Comparison of ENCODE assay signal across 8 mouse cellular contexts in genomic region chr5:115204562-115205311, GRCm38 (mm10). TPM values are rescaled to one million over a fixed set of nuclear protein-coding genes. Genes with fewer than 3 reads are reported as not detected.
DNase-seq lines count a peak whose midpoint lies in the region; ATAC-seq and TF ChIP-seq lines count a peak whose summit lies in the region.

No protein-coding gene starts in this region.

- no peak for TF ChIP-seq CTCF in E14TG2a.4 (conservative IDR thresholded peaks at IDR 0.05; ENCODE audit: low read length)
- TF ChIP-seq CTCF in brain, embryonic 14.5 days (IDR thresholded peaks at IDR 0.05; ENCODE audit: borderline replicate concordance, extremely low read depth, insufficient read depth, insufficient read length), result no peak

- peak; percentile 29; the same call in 1 of the 2 replicates for TF ChIP-seq POLR2A in brain, embryonic 14.5 days (IDR thresholded peaks at IDR 0.05; ENCODE audit: borderline replicate concordance, extremely low read depth, insufficient read depth, insufficient read length, poor library complexity, severe bottlenecking)

- peak overlapping the region; percentile 51 for H3K4me2 ChIP-seq in forebrain, embryonic 12.5 days
- peak overlapping the region; percentile 48 for H3K4me2 ChIP-seq in midbrain, embryonic 15.5 days

- 5% methylated on average over 31 of the region's 31 CpGs for WGBS in forebrain, embryonic 12.5 days
- WGBS in hindbrain, embryonic 10.5 days, result 4% methylated on average over 31 of the region's 31 CpGs
- WGBS in midbrain, embryonic 15.5 days, result 2% methylated on average over 31 of the region's 31 CpGs

- ATAC-seq in forebrain, embryonic 12.5 days (ENCODE audit: low FRiP score), result peak; percentile 91
- peak; percentile 81 for ATAC-seq in midbrain, embryonic 15.5 days (replicated peaks)

- intact Hi-C loops in left cerebral cortex, postnatal 25 days (cut with DNase I), result no loop called here

- H3K9ac ChIP-seq in forebrain, embryonic 12.5 days, result peak overlapping the region; percentile 48
- H3K9ac ChIP-seq in midbrain, embryonic 15.5 days, result peak overlapping the region; percentile 23; the same call in 1 of the 2 replicates

- DNase-seq in brain, embryonic 14.5 days (ENCODE audit: low read depth), result peak; percentile 88
- DNase-seq in hindbrain, embryonic 10.5 days (ENCODE audit: low spot score), result peak; percentile 87
- peak; percentile 65 to 85 for DNase-seq in left cerebral cortex, postnatal 25 days (ENCODE audit: low spot score in 2 of 2)
- no peak for DNase-seq in urinary bladder, postnatal 14 days (ENCODE audit: low spot score)
- no peak for DNase-seq in thymus, postnatal 0 days (ENCODE audit: low spot score)

- peaks cover 22% of the 10 kb centered on the region for H3K27me3 ChIP-seq in E14TG2a.4 (ENCODE audit: insufficient read depth, low read length)
- H3K27me3 ChIP-seq in forebrain, embryonic 12.5 days, result peaks cover 8% of the 10 kb centered on the region
- peaks cover 75% of the 10 kb centered on the region for H3K27me3 ChIP-seq in hindbrain, embryonic 10.5 days (ENCODE audit: insufficient read depth, poor library complexity, severe bottlenecking)
- H3K27me3 ChIP-seq in midbrain, embryonic 15.5 days (replicated peaks), result 0 out of 2 replicates have a peak, but pooled peaks cover 5% of the 10 kb centered on the region

- no peaks in the 10 kb centered on the region for H3K36me3 ChIP-seq in E14TG2a.4 (ENCODE audit: insufficient read depth, low read length)
- no peaks in the 10 kb centered on the region for H3K36me3 ChIP-seq in forebrain, embryonic 12.5 days (replicated peaks)
- H3K36me3 ChIP-seq in hindbrain, embryonic 10.5 days, result no peaks in the 10 kb centered on the region
- no peaks in the 10 kb centered on the region for H3K36me3 ChIP-seq in midbrain, embryonic 15.5 days (replicated peaks)

- H3K27ac ChIP-seq in forebrain, embryonic 12.5 days, result peak overlapping the region; percentile 71; the same call in 1 of the 2 replicates
- H3K27ac ChIP-seq in hindbrain, embryonic 10.5 days, result peak overlapping the region; percentile 85
- H3K27ac ChIP-seq in midbrain, embryonic 15.5 days, result peak overlapping the region; percentile 39

- H3K4me3 ChIP-seq in E14TG2a.4 (replicated peaks; ENCODE audit: low read length), result peak overlapping the region; percentile 69
- H3K4me3 ChIP-seq in forebrain, embryonic 12.5 days (replicated peaks), result peak overlapping the region; percentile 11
- H3K4me3 ChIP-seq in hindbrain, embryonic 10.5 days, result peak overlapping the region; percentile 46
- H3K4me3 ChIP-seq in midbrain, embryonic 15.5 days, result peak overlapping the region; percentile 15

- peaks cover 60% of the 10 kb centered on the region for H3K4me1 ChIP-seq in E14TG2a.4 (replicated peaks; ENCODE audit: low read depth, low read length)
- H3K4me1 ChIP-seq in forebrain, embryonic 12.5 days, result peaks cover 25% of the 10 kb centered on the region
- peaks cover 34% of the 10 kb centered on the region for H3K4me1 ChIP-seq in hindbrain, embryonic 10.5 days (replicated peaks)
- peaks cover 19% of the 10 kb centered on the region for H3K4me1 ChIP-seq in midbrain, embryonic 15.5 days

- H3K9me3 ChIP-seq in E14TG2a.4 (ENCODE audit: low read length), result no peaks in the 10 kb centered on the region
- no peaks in the 10 kb centered on the region for H3K9me3 ChIP-seq in forebrain, embryonic 12.5 days
- no peaks in the 10 kb centered on the region for H3K9me3 ChIP-seq in hindbrain, embryonic 10.5 days
- H3K9me3 ChIP-seq in midbrain, embryonic 15.5 days, result no peaks in the 10 kb centered on the region

RNA-seq across cellular contexts. Expression of gene Cabp1, which starts 10.6 kb away (rescaled TPM):
- polyA plus RNA-seq in brain, embryonic 14.5 days (2012; rRNA removed), result 28.6 and 32.9 TPM in 2 replicates
- polyA plus RNA-seq in forebrain, embryonic 12.5 days (2016; fragmentation: Nextera tagmentation; extraction: Ambion mirVana), result 6.0 and 6.1 TPM in 2 replicates
- 2.3 and 6.1 TPM in 2 replicates for polyA plus RNA-seq in hindbrain, embryonic 10.5 days (2016; fragmentation: Nextera tagmentation; extraction: Ambion mirVana)
- 100 to 1,000 TPM; 295 to 302 TPM for total RNA-seq in left cerebral cortex, postnatal 25 days (2021)
- polyA plus RNA-seq in midbrain, embryonic 15.5 days (2015; fragmentation: Nextera tagmentation; extraction: Ambion mirVana), result 5.2 and 6.0 TPM in 2 replicates
- polyA plus RNA-seq in thymus, postnatal 0 days (2015; fragmentation: Nextera tagmentation; extraction: Ambion mirVana), result 0.99 and 1.4 TPM in 2 replicates

RNA-seq across cellular contexts. Expression of gene Pop5, which starts 30.9 kb away (rescaled TPM):
- polyA plus RNA-seq in brain, embryonic 14.5 days (2012; rRNA removed), result 57.0 and 82.5 TPM in 2 replicates
- polyA plus RNA-seq in forebrain, embryonic 12.5 days (2016; fragmentation: Nextera tagmentation; extraction: Ambion mirVana), result 90.5 and 97.1 TPM in 2 replicates
- polyA plus RNA-seq in hindbrain, embryonic 10.5 days (2016; fragmentation: Nextera tagmentation; extraction: Ambion mirVana), result 104 and 114 TPM in 2 replicates
- 100 to 1,000 TPM; 104 to 110 TPM for total RNA-seq in left cerebral cortex, postnatal 25 days (2021)
- polyA plus RNA-seq in midbrain, embryonic 15.5 days (2015; fragmentation: Nextera tagmentation; extraction: Ambion mirVana), result 93.6 and 94.4 TPM in 2 replicates
- polyA plus RNA-seq in thymus, postnatal 0 days (2015; fragmentation: Nextera tagmentation; extraction: Ambion mirVana), result 229 and 231 TPM in 2 replicates

RNA-seq across cellular contexts. Expression of gene Mlec, which starts 46.8 kb away (rescaled TPM):
- 63.6 and 80.4 TPM in 2 replicates for polyA plus RNA-seq in brain, embryonic 14.5 days (2012; rRNA removed)
- 50.3 and 50.8 TPM in 2 replicates for polyA plus RNA-seq in forebrain, embryonic 12.5 days (2016; fragmentation: Nextera tagmentation; extraction: Ambion mirVana)
- 59.5 and 71.1 TPM in 2 replicates for polyA plus RNA-seq in hindbrain, embryonic 10.5 days (2016; fragmentation: Nextera tagmentation; extraction: Ambion mirVana)
- total RNA-seq in left cerebral cortex, postnatal 25 days (2021), result 10 to 100 TPM; 86.2 to 87.5 TPM
- polyA plus RNA-seq in midbrain, embryonic 15.5 days (2015; fragmentation: Nextera tagmentation; extraction: Ambion mirVana), result 28.9 and 29.8 TPM in 2 replicates
- polyA plus RNA-seq in thymus, postnatal 0 days (2015; fragmentation: Nextera tagmentation; extraction: Ambion mirVana), result 25.2 and 26.9 TPM in 2 replicates

Comparison
In these comparisons a context has a peak if more than half of its experiments do, and no peak if none do; other contexts are left out.
1. H3K4me3 ChIP-seq: peak in every context shown above with its lines; median percentile 69 in E14TG2a.4; 46 in hindbrain, embryonic 10.5 days; 15 in midbrain, embryonic 15.5 days; 11 in forebrain, embryonic 12.5 days.
2. DNase-seq: peak in brain, embryonic 14.5 days (single experiment), hindbrain, embryonic 10.5 days (single experiment) and left cerebral cortex, postnatal 25 days (2 of 2); none in urinary bladder, postnatal 14 days (single experiment) and thymus, postnatal 0 days (single experiment).
3. Peak in every context shown above with its lines, with median percentiles within 50 percentile points of each other: H3K27ac ChIP-seq.